Mouse (Mus musculus): ENCODE data around the gene Cckar.

DNA sequence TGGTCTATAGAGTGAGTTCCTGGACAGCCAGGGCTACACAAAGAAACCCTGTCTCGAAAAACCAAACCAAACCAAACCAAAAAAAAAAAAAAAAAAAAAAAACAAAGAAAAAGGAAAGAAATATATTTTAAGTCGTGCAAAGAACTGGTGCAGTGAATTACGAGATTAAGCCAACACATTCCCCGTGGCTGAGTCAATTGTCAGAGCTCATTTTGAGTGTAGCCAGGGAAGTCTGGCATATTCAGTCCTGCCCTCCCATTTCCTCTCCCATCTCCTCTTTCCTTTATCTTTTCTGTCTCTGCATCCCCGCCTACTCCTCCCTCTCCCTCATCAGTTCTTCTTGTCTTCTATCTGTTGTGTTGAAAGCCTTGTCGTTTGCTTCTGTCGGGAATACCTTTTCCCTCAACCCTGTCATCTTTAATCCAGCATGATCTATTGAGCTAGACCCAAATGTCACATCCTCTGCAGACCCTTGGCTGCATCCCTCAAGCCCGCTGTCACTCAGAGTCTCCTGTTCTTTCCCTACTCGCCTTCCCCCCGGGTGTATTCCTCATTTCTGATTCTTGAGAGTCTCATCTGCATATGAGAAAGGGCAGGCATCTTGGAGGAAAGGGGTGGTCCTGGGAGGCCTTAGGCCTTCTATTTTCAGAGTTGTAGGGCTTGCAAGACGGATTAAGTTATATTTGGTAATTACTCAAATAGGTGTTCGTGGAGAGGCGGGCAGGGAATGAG lies 29.3 kb downstream of the Cckar start:
- TF ChIP-seq EP300 (IDR thresholded peaks at IDR 0.05) (no peak), CTCF (IDR thresholded peaks at IDR 0.05) (no peak)

All from lung, postnatal 0 days (tissue).